Mouse (Mus musculus) limb, embryonic 12.5 days (tissue): ENCODE measurements around the gene 2610318N02Rik. TPM values are rescaled to one million over a fixed set of nuclear protein-coding genes. Genes with fewer than 3 reads are reported as not detected.
"Not testable (repeated sequence)": the region's sequence is repeated elsewhere in the genome, so short reads cannot be mapped to it uniquely, and the experiment has no call there.

Experiments
- ATAC-seq: fragments of 200-750 bp; cut with Nextera tagmentation; 2 replicates; pipeline ENCODE4 v1.8.0; 2017; ENCODE audit warnings: low read depth, moderate TSS enrichment; ENCODE audit not compliant: insufficient number of reproducible peaks, insufficient read depth, low FRiP score, low TSS enrichment
- H3K27ac ChIP-seq: fragments of 300-500 bp; sonication (generic); 2 replicates; pipeline ENCODE4 v1.5.1; 2016; ENCODE audit warnings: mild to moderate bottlenecking, moderate library complexity
- H3K27me3 ChIP-seq: fragments of 300-500 bp; sonication (generic); 2 replicates; pipeline ENCODE4 v1.6.1; 2016; ENCODE audit warnings: mild to moderate bottlenecking, moderate library complexity
- H3K36me3 ChIP-seq: fragments of 300-500 bp; sonication (generic); 2 replicates; pipeline ENCODE4 v1.6.1; 2016; ENCODE audit warnings: mild to moderate bottlenecking, moderate library complexity
- H3K4me1 ChIP-seq: fragments of 300-500 bp; sonication (generic); replicated peaks from 2 replicates; pipeline ENCODE4 v1.6.1; 2016
- H3K4me2 ChIP-seq: fragments of 300-500 bp; sonication (generic); 2 replicates; pipeline ENCODE4 v1.6.1; 2016; ENCODE audit warnings: mild to moderate bottlenecking, moderate library complexity
- H3K4me3 ChIP-seq: fragments of 300-500 bp; sonication (generic); replicated peaks from 2 replicates; pipeline ENCODE4 v1.5.1; 2016; ENCODE audit warnings: mild to moderate bottlenecking
- H3K9ac ChIP-seq: fragments of 300-500 bp; sonication (generic); replicated peaks from 2 replicates; pipeline ENCODE4 v1.6.1; 2016; ENCODE audit warnings: mild to moderate bottlenecking, moderate library complexity
- H3K9me3 ChIP-seq: fragments of 300-500 bp; sonication (generic); 2 replicates; pipeline ENCODE4 v1.6.1; 2016; ENCODE audit warnings: mild to moderate bottlenecking, moderate library complexity
- WGBS: fragments of 180-500 bp; shearing (Covaris S2); methylation state at CpG from one replicate; pipeline ENCODE4 v1.1.7; 2016; 5-methylcytosine and 5-hydroxymethylcytosine counted together
- polyA plus RNA-seq: library from polyadenylated mRNA; unstranded; fragments of >200 nt; fragmentation: Nextera tagmentation; extraction: Ambion mirVana; gene quantifications from 2 replicates; pipeline ENCODE4 v1.2.1, GENCODE M21; 2016

The 2610318N02Rik gene
- polyA plus RNA-seq = 109 and 113 TPM in 2 replicates

GRCm38 (mm10) chr16:17124871-17125520 is at the start of gene 2610318N02Rik:
Gene 2610318N02Rik, minus strand, starts transcription at chr16:17125167.
- peak; percentile 94 for ATAC-seq
- Histone ChIP-seq H3K4me2 (peak within 1 kb of the TSS; percentile 90), H3K9me3 (no peaks in the 10 kb centered on the region), H3K27me3 (no peaks in the 10 kb centered on the region), H3K4me3 (peak within 1 kb of the TSS; percentile 58), H3K36me3 (peaks cover 33% of the 10 kb centered on the region), H3K9ac (peak within 1 kb of the TSS; percentile 75), H3K27ac (peak within 1 kb of the TSS; percentile 83), H3K4me1 (peaks cover 25% of the 10 kb centered on the region)
- WGBS = under 1% methylated on average over 25 of the region's 25 CpGs

GRCm38 (mm10) chr16:17168049-17168448 is 43.1 kb upstream of the 2610318N02Rik start:
- Histone ChIP-seq H3K36me3 (peaks cover 68% of the 10 kb centered on the region), H3K9me3 (no peaks in the 10 kb centered on the region)

DNA sequence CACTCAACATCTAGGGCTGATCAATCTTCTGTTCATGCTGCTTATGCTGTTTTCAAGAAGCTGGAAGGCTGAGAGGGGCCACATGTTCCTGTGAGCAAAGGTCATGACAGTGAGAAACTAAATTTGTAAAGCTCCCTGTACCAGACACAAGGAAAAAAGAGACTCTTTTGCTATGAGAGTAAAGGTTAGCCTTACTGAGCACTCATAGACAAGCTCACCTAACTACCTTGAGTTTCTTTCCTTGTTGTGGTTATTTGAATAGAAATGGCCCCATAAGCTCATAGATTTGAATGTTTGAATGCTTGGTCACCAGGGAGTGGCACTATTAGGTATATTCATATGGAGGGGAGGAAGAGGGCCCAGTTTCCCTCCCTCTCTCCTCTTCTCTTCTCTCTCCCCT is 42.2 kb upstream of the 2610318N02Rik start:
- H3K36me3 ChIP-seq = peaks cover 67% of the 10 kb centered on the region

More at GRCm38 (mm10) chr16:17168049-17168448, 43.1 kb upstream of the 2610318N02Rik start:
- Histone ChIP-seq H3K27me3 (no peaks in the 10 kb centered on the region), H3K4me1 (no peaks in the 10 kb centered on the region), H3K27ac (no peak overlapping the region), H3K4me3 (no peak overlapping the region), H3K4me2 (no peak overlapping the region), H3K9ac (no peak overlapping the region)
- WGBS = 86% methylated on average over 5 of the region's 5 CpGs
- ATAC-seq = no peak

DNA sequence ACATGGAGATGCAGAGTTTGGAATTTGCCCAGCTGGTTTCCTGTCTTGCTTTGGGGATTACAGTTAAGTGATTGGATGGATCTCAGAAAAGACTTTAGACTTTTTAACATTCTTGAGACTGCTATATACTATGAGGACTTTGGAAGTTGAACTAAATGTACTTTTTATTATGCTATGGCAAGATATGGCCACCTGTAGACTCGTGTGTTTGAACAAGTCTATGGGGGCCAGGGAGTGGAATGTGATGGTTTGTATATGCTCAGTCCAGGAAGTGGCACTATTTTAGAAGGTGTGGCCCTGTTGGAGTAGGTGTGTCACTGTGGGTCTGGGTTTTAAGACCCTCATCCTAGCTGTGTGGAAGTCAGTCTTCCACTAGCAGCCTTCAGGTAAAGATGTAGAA is 40.5 kb upstream of the 2610318N02Rik start:
- not testable (repeated sequence) for H3K27ac ChIP-seq, ATAC-seq, H3K9me3 ChIP-seq, H3K9ac ChIP-seq, H3K27me3 ChIP-seq, H3K4me2 ChIP-seq, H3K4me1 ChIP-seq, H3K4me3 ChIP-seq
- WGBS = 94% methylated on average over 1 of the region's 1 CpGs
- H3K36me3 ChIP-seq = peaks cover 56% of the 10 kb centered on the region

More for the DNA sequence above, 42.2 kb upstream of the 2610318N02Rik start:
- Histone ChIP-seq H3K27ac (no peak overlapping the region), H3K4me2 (no peak overlapping the region), H3K27me3 (no peaks in the 10 kb centered on the region), H3K9me3 (no peaks in the 10 kb centered on the region), H3K4me3 (no peak overlapping the region), H3K9ac (no peak overlapping the region), H3K4me1 (no peaks in the 10 kb centered on the region)
- ATAC-seq = no peak

GRCm38 (mm10) chr16:17154346-17154745 is 29.4 kb upstream of the 2610318N02Rik start:
- 96% methylated on average over 2 of the region's 2 CpGs for WGBS
- H3K4me2 ChIP-seq = no peak overlapping the region
- no peak overlapping the region for H3K27ac ChIP-seq
- ATAC-seq = no peak
- H3K4me1 ChIP-seq = no peaks in the 10 kb centered on the region
- no peak overlapping the region for H3K4me3 ChIP-seq
- H3K27me3 ChIP-seq = no peaks in the 10 kb centered on the region
- H3K36me3 ChIP-seq = peaks cover 82% of the 10 kb centered on the region
- H3K9me3 ChIP-seq = no peaks in the 10 kb centered on the region
- no peak overlapping the region for H3K9ac ChIP-seq

GRCm38 (mm10) chr16:17151874-17152273 is 26.9 kb upstream of the 2610318N02Rik start:
- no peak overlapping the region for H3K27ac ChIP-seq
- WGBS = 92% methylated on average over 4 of the region's 4 CpGs
- H3K36me3 ChIP-seq = peaks cover 57% of the 10 kb centered on the region
- no peak for ATAC-seq
- H3K4me3 ChIP-seq = no peak overlapping the region
- H3K9ac ChIP-seq = no peak overlapping the region
- H3K4me1 ChIP-seq = peaks cover 11% of the 10 kb centered on the region; the same call in 1 of the 2 replicates
- peaks cover 17% of the 10 kb centered on the region for H3K27me3 ChIP-seq
- H3K4me2 ChIP-seq = no peak overlapping the region
- H3K9me3 ChIP-seq = no peaks in the 10 kb centered on the region

DNA sequence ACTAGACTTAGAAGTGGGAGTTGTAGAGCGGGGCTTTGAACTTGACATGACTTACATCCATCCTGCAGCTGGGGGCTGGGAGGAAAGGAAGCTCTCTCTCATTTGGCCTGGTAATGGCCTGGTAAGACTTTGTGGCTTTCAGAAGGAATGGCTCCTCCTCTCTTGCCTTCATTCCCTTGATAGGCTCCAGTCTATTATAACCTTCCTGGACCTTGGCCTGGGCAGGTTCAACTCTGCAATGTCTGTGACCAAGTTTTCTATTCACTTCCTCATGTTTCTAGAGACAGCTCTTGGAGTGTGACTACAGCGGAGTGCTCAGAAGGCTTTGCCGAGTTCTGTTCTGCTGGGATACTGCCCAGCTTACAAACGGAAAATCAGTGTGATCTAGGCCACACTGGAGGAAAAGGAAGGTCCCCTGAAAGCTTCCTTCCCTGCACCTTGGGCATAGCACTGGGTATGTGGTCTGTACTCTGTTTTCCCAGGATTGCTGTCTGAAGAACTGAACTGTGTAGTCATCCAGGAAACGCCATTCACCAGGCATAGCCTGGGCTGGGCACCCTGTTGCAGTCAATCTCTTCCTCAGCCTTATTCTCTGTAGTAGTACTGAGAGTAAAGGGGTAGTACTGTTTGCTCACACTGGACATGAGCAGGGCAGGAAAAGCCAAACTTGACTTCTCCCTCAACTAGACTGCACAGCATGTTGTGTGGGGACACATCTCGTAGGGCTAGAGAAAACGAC is 25.7 kb upstream of the 2610318N02Rik start:
- 82% methylated on average over 7 of the region's 7 CpGs for WGBS
- no peaks in the 10 kb centered on the region for H3K9me3 ChIP-seq
- peaks cover 17% of the 10 kb centered on the region for H3K27me3 ChIP-seq
- peaks cover 11% of the 10 kb centered on the region; the same call in 1 of the 2 replicates for H3K4me1 ChIP-seq
- H3K27ac ChIP-seq = no peak overlapping the region
- no peak overlapping the region for H3K9ac ChIP-seq
- H3K36me3 ChIP-seq = peaks cover 46% of the 10 kb centered on the region
- H3K4me2 ChIP-seq = no peak overlapping the region
- no peak overlapping the region for H3K4me3 ChIP-seq
- no peak for ATAC-seq

- Histone ChIP-seq H3K27ac (0 out of 2 replicates have a peak overlapping the region, but pooled peaks have one; percentile 35), H3K4me3 (peak overlapping the region; percentile 52), H3K4me1 (peaks cover 11% of the 10 kb centered on the region; the same call in 1 of the 2 replicates), H3K36me3 (peaks cover 23% of the 10 kb centered on the region), H3K9me3 (no peaks in the 10 kb centered on the region), H3K4me2 (peak overlapping the region; percentile 97), H3K9ac (peak overlapping the region; percentile 18; the same call in 1 of the 2 replicates), H3K27me3 (peaks cover 17% of the 10 kb centered on the region)
- 9% methylated on average over 16 of the region's 16 CpGs for WGBS
- ATAC-seq = no peak
These were observed 23.1 kb upstream of the 2610318N02Rik start for GRCm38 (mm10) chr16:17148084-17148483.

DNA sequence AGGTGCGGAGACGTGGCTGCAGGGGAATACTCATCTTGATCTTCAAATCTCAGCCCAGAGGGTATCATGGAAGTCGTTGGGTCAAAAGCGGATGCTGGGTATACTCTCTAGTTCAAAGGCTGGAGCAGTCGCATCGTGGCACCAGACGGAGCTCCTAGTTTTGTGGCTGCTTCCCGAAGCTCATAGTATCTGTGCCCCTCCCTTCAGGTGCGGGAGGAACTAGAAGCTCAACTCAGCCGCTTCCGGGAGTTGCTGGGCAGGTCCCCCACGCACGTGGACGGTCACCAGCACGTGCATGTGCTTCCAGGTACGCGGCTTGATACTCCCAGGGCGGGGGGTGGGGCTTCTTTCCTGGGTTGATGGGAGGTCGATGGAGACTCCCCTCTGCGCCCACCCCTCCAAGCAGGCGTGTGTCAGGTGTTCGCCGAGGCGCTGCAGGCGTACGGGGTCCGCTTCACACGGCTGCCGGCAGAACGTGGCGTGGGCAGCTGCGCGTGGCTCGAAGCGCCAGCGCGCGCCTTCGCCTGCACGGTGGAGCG is 22.5 kb upstream of the 2610318N02Rik start:
- Histone ChIP-seq H3K4me3 (peak overlapping the region; percentile 52), H3K36me3 (peaks cover 17% of the 10 kb centered on the region), H3K9me3 (no peaks in the 10 kb centered on the region), H3K27me3 (peaks cover 17% of the 10 kb centered on the region), H3K27ac (no peak overlapping the region), H3K4me2 (peak overlapping the region; percentile 97), H3K9ac (peak overlapping the region; percentile 50), H3K4me1 (peaks cover 11% of the 10 kb centered on the region; the same call in 1 of the 2 replicates)
- under 1% methylated on average over 41 of the region's 41 CpGs for WGBS
- no peak for ATAC-seq

DNA sequence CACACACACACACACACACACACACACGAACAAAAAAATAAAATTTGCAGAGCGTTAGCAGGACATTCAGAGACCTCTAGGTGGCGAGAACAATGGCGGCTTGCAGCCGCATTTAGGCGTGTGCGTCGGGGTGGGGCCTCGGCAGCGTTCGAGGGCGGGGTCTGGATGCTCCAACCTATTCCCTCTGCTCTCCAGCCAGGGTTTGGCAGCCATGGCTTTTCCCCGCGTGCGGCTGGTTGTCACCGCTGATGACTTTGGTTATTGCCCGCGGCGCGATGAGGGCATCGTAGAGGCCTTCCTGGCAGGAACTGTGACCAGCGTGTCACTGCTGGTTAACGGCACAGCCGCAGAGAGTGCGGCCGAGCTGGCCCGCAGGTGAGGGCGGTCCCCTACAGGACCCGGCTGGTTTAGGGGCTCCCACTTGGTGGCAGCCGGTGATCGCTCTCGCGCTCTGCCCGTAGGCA is 21.8 kb upstream of the 2610318N02Rik start, which contains the start of gene Ccdc116:
Gene Ccdc116, minus strand, starts transcription at position 458 of the 464 bp plus-strand sequence.
- peak within 1 kb of the TSS; percentile 52 for H3K4me3 ChIP-seq
- H3K4me1 ChIP-seq = peaks cover 11% of the 10 kb centered on the region; the same call in 1 of the 2 replicates
- H3K9me3 ChIP-seq = no peaks in the 10 kb centered on the region
- no peak within 1 kb of the TSS for H3K27ac ChIP-seq
- ATAC-seq = peak; percentile 72
- peak within 1 kb of the TSS; percentile 97 for H3K4me2 ChIP-seq
- peaks cover 10% of the 10 kb centered on the region for H3K36me3 ChIP-seq
- WGBS = under 1% methylated on average over 34 of the region's 34 CpGs
- peak within 1 kb of the TSS; percentile 50 for H3K9ac ChIP-seq
- peaks cover 17% of the 10 kb centered on the region for H3K27me3 ChIP-seq

DNA sequence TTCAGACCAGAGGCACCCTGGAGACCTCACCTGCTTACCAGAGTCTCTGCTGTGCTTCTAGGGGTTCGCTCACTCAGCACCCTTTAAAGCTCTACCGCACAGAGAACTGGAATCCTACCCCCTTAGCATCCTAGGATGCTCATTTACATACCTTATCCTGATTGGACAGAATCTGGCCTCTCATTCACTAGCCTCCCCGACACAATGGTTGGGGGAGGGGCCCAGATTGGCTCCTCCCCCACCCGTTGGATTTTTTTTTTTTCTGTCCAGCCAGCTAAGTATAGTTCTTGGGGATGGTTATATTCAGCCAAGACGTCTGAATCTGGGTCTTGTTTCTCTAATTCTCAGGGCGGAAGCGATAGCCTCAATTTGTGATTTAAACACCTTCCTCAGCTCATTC is 19.4 kb upstream of the 2610318N02Rik start, which contains the start of gene Ydjc:
Gene Ydjc, plus strand, starts transcription at position 283 of the 400 bp plus-strand sequence.
- WGBS = 21% methylated on average over 7 of the region's 7 CpGs
- ATAC-seq = no peak

More for the DNA sequence above, 19.4 kb upstream of the 2610318N02Rik start, which contains the start of gene Ydjc:
- Histone ChIP-seq H3K4me2 (no peak within 1 kb of the TSS), H3K4me1 (peaks cover 11% of the 10 kb centered on the region; the same call in 1 of the 2 replicates), H3K27me3 (peaks cover 17% of the 10 kb centered on the region), H3K27ac (no peak within 1 kb of the TSS), H3K9me3 (no peaks in the 10 kb centered on the region), H3K9ac (no peak within 1 kb of the TSS), H3K36me3 (no peaks in the 10 kb centered on the region), H3K4me3 (no peak within 1 kb of the TSS)
